Mouse (Mus musculus) adrenal gland, adult 2 months (tissue): ENCODE data around the gene Fbxo41. TPM values are rescaled to one million over a fixed set of nuclear protein-coding genes. Genes with fewer than 3 reads are reported as not detected.
A peak's percentile ranks its signal among the peaks of the same experiment; 100 is the strongest.
"Not testable (repeated sequence)": the region's sequence is repeated elsewhere in the genome, so short reads cannot be mapped to it uniquely, and the experiment has no call there.

Experiments used
- DNase-seq: peaks from one replicate; pipeline ENCODE4 v3.0.0; 2021
- polyA plus RNA-seq: library from polyadenylated mRNA; depleted of rRNA; stranded (reverse); fragments of >200 nt; gene quantifications from 2 replicates; pipeline ENCODE4 v1.2.3, GENCODE M21; 2012
- total RNA-seq, 2 experiments: library from RNA; stranded (reverse); gene quantifications; 2 replicates each; pipeline ENCODE4 v1.2.3; 2021

Gene Fbxo41
- total and polyA plus RNA-seq, 3 experiments: 0.40 to 1.1 (median 0.90) TPM

GRCm38 (mm10) chr6:85491606-85492005 is 11.2 kb downstream of the Fbxo41 start:
- DNase-seq: no peak

- no peak for DNase-seq
Observed at GRCm38 (mm10) chr6:85490252-85490651, 12.5 kb downstream of the Fbxo41 start.

GRCm38 (mm10) chr6:85489717-85490116 is 13.1 kb downstream of the Fbxo41 start:
- DNase-seq: no peak

GRCm38 (mm10) chr6:85488510-85488909 is 14.3 kb downstream of the Fbxo41 start:
- no peak for DNase-seq

DNA sequence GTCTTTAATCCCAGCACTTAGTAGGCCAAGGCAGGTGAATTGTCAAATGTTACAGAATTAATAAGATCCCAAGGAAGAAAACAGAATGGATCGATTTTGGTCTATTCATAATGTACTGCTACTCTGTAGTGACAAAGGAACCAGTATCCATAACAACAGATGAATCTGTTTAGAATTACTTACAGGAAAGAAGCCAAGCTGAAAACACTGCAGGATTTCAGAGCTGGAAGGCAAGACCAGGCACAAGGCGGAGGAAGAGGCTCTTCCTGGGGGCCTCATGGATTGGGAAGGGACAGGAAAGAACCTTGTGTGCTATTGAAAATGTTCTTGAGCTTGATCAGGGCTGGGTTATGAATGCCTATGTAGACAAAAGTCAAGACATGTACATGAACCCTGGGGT is 17.1 kb downstream of the Fbxo41 start:
- no peak for DNase-seq

DNA sequence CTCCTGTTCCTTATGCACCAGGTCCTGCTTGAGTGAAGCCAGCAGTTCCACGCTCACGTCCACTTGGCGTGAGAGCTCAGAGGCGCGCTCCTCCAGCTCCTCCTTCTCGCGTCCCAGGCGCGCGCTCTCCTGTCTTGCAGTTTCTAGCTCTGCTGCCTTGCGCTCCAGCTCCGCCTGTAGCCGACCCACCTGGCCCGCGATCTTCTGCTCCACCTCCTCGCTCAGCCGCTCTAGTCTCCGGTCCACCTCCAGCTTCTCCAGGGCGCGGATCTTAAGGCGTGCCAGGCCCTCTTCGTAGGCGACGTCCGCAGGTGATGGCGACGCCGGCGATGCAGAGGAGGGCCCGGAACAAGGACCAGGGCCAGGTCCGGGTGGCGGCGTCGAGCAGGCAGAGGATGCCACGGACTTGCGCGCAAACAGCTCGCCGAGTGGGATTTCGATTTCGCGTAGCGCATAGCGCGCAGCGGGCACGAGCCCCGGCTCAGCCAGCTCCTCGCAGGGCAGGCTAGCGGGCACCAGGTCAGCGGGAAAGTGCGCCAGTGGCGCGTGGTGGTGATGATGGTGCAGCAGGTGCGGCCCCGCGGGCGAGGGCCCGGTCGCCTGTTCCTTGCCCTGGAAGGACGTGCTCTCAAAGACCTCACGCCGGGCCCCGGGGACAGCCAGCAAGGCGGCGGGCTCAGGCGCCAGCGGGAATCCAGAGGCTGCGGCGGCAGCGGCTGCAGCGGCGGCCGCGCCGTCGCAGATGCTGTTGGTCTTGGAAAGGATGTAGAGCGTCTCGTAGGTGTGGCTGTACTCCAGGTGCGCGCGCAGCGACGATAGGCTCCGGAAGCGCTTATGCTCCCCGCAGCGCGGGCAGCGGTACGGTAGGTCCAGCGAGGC is 18.7 kb downstream of the Fbxo41 start:
- no peak for DNase-seq

- DNase-seq: no peak
Observed at GRCm38 (mm10) chr6:85480685-85481084, 22.1 kb downstream of the Fbxo41 start.

- no peak for DNase-seq
Observed at GRCm38 (mm10) chr6:85479979-85480378, 22.8 kb downstream of the Fbxo41 start.

- no peak for DNase-seq
Observed at GRCm38 (mm10) chr6:85478416-85478815, 24.4 kb downstream of the Fbxo41 start.

- DNase-seq: peak; percentile 30
Observed at GRCm38 (mm10) chr6:85477366-85477917, 25.4 kb downstream of the Fbxo41 start.

DNA sequence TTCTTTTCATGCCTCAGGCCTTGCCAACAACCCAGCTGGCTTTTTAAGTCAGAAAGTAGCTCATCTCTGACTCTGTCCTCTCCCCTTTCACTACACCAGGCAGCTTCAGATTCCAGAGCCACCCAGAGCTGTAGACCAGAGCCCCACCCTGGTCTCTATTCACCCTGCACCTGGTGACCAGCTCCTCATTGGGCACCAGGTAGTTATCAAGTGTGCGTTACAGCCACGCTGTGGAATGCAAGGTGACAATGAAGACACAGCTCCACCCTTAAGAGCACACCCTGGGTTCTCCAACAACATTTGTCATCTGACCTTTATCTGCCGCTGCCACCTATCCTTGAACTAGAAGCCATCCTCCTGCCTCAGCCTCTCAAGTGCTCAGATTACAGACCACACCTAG is 27.2 kb downstream of the Fbxo41 start:
- no peak for DNase-seq

GRCm38 (mm10) chr6:85472542-85472941 is 30.3 kb downstream of the Fbxo41 start:
- DNase-seq: no peak

GRCm38 (mm10) chr6:85471962-85472361 is 30.8 kb downstream of the Fbxo41 start:
- no peak for DNase-seq

DNA sequence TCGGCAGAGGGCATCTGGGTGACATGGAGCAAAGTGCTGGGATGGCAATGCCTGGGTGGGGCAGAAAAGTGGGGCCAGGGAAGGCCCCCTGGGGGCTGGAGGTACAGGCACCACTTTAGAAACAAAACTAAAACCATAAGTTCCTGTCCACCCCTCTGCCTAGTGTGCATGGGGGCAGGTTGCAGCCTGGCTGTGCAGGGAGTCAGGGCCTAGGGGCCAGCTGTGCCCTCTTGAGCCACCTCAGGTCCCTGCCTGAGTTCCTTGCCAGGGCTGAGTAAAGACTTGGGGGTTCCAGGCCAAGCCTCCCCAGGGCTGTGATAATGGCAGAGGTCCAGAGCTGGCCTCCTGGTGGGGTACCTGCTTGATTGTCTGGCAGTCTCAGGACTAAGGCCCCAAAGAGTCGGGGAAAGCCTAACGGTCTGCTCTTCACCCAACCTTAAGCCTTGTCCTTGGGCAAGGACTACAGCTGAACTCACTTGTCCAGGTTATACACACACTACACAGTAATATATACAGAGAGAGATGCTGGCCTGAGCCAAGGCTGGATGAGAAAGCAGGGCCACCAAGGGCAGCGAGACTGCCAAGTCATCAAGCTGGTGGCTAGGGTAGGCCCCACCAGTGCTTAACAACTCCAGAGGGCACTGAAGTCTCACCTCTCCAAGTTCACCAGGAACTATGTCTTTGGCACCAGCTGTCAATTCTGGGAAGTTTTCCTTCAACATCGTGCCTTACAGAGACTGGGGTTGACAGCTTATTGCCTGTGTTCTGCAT is 32.9 kb downstream of the Fbxo41 start:
- peak; percentile 78 for DNase-seq

DNA sequence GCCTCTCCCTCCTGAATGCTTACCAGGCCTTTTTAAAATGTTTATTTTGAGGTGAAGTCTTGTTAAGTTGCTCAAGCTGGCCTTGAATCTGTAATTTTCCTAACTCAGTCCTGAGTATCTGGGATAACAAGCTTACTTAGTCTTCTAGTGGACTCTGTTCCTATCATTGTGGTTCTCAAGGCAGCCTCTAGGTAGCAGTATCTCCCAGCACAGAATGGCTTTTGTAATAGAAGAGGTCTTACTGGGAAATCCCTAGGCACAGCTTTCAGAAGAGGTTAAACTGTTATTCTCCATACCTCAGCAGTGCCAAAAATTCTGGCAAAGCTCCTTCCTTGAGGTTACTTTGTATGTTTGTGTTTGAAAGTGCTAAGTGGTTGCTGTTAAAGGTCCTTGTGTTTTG is 37.4 kb downstream of the Fbxo41 start:
- DNase-seq: no peak

GRCm38 (mm10) chr6:85459621-85460020 is 43.2 kb downstream of the Fbxo41 start:
- no peak for DNase-seq

- peak; percentile 70 for DNase-seq
Observed at GRCm38 (mm10) chr6:85452816-85453215, 50.0 kb downstream of the Fbxo41 start.

GRCm38 (mm10) chr6:85452411-85452665 is 50.5 kb downstream of the Fbxo41 start:
- DNase-seq: no peak

DNA sequence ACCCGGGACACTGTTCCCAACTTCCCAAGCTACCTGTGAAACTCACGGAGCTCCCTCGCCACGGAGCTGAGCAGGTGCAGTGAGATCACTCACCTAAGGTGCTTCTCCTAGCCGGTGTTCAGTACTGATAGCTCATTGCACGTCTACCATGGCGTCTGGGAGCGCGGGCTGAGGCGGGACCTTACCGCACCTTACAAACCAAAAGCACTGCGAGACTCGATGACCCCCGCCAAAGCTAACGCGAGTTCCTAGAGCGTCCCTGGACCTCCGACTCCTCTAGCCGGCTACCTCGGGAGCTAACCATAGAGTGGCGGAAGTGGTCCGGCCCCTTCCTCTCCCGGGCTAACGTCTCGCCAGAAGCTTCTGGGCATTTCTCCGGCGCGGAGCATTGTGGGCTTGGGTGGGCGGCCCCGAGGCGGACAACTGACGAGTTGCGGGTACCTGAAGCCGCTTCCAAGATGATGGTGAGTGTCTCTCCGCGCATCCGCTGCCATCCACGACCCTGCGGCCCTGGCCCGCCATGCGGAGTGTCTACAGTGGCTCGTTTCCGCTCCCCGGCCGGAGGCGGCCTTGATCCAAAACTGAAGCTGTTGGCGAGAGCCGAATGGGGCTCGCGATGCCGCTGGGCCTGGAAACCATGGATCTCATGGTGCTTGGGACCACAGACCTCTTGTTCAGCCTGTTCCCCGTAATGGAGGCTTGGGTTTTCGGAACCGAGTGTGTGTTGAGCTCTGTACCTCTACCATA is 51.0 kb downstream of the Fbxo41 start, which contains the start of gene Pradc1:
TSS of gene Pradc1 (minus strand) at position 307 of the 747 bp plus-strand sequence.
- DNase-seq: peak; percentile 99

DNA sequence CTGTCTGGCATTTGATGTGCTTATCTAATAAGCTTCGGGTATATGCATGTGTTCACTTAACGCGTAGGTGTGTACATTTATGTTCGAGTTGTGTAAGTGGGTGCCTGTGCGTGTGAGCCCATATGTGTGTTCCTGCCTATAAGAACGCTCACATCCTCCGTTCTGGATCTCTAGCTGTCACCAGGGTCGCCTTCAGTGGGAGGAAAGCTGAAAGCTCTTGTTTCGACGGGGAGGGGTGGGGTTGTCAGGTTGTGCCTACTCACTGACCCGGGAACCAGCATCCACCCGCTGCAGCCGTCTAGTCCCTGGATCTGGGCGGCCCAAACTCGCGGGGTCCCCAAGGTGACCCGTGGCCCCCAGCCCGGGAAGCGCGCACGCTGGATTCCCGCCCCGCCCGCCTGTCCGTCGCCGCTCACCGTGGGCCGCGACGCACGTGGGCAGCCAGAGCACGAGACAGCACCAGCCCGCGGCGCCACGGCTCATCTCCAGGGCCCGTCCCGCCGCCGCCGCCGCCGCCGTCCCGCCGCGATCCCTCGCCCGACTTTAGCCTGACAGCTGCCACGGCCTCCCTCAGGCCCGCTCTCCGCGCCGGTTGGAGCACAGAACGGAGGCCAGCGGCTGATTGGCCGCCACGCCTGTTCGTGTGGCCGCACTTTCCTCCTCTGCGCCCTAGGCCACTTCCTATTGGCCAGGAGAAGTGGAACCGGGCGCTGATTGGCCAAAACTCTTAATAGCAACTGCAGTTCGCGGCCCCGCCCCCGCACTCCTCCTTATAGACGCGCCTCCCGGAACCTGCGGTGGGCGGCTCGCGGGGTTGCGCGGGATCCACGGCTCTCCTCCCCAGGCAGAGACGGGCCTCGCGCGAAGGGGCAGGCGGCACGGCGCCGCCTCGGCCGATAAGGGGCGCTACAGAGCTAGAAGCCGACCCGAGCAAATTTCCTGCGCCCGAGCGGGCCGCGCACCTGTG is 51.8 kb downstream of the Fbxo41 start, which contains the start of gene Cct7:
TSS of gene Cct7 (plus strand) at position 818 of the 967 bp plus-strand sequence.
- DNase-seq: peak; percentile 99

DNA sequence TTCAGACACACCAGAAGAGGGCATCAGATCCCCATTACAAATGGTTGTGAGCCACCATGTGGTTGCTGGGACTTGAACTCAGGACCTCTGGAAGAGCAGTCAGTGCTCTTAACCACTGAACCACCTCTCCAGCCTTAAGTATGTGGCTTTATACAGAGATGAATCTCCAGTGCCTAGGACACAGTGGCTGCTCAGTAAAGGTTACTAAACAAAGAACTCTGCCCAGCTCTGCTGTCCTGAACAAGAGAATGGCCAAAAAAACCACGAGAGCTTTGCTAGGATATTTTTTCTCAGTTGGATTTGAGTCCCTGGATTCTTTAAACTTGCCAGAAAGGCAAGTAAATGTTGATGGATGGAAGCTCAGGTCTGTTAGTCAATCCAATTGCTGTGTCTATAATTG is 52.7 kb downstream of the Fbxo41 start:
- DNase-seq: not testable (repeated sequence)
